Mouse (Mus musculus): ENCODE data around the gene Abca13.

DNA sequence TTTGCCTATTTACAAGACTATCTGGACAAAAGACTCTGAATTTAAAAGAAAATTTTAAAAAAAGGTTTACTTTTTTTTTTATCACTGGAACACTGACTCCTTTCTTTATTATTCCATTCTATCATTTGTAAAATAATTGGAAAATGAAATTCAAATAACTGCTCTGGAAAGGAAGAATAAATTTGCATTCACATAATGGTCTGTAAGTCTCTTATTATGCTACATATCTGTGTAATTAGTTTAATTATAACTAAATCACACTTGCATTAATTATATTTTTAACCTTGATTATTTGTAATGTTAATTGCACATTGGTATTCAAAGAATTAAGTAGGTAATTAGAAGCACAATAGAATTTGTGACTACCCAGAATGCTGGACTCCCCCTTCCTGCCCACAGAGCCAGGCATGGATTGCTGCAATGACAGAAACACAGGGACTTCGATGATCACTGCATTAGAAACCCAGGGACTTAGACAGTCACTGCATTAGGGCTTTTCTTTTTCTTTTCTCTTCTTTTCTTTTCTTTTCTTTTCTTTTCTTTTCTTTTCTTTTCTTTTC is 400.1 kb downstream of the Abca13 start:
- no peak for TF ChIP-seq CTCF (IDR thresholded peaks at IDR 0.05; ENCODE audit: control insufficient read depth, insufficient read depth, low read length)
- TF ChIP-seq POLR2A (IDR thresholded peaks at IDR 0.05; ENCODE audit: borderline replicate concordance, control insufficient read depth, low read depth, low read length): no peak
